Mouse (Mus musculus) olfactory bulb, adult 2 months (tissue): ENCODE results near the gene Efna5. TPM values are rescaled to one million over a fixed set of nuclear protein-coding genes. Genes with fewer than 3 reads are reported as not detected.

ENCODE experiments used
- H3K27ac ChIP-seq: fragments of 200-500 bp; 2 replicates; pipeline ENCODE4 v1.5.1; 2012; ENCODE audit warnings: low read depth, low read length; ENCODE audit not compliant: insufficient read depth
- H3K4me1 ChIP-seq: fragments of 200-500 bp; 2 replicates; pipeline ENCODE4 v1.6.1; 2012; ENCODE audit warnings: low read length; ENCODE audit not compliant: control insufficient read depth, insufficient read depth
- H3K4me3 ChIP-seq: fragments of 200-500 bp; 2 replicates; pipeline ENCODE4 v1.5.1; 2012; ENCODE audit warnings: mild to moderate bottlenecking, low read depth, low read length, moderate library complexity; ENCODE audit not compliant: insufficient read depth
- CTCF ChIP-seq: fragments of 200-500 bp; IDR thresholded peaks from 2 replicates; pipeline ENCODE4 v1.5.1; 2012; ENCODE audit warnings: low read depth, mild to moderate bottlenecking, low read length, moderate library complexity; ENCODE audit not compliant: insufficient read depth
- POLR2A ChIP-seq: fragments of 200-500 bp; IDR thresholded peaks from 2 replicates; pipeline ENCODE4 v1.6.1; 2012; ENCODE audit warnings: mild to moderate bottlenecking, low read depth, low read length, moderate library complexity; ENCODE audit not compliant: insufficient read depth
- WGBS: fragments of 180-500 bp; shearing (Covaris S2); methylation state at CpG from one replicate; pipeline ENCODE4 v1.1.7; 2018; 5-methylcytosine and 5-hydroxymethylcytosine counted together
- polyA plus RNA-seq: library from polyadenylated mRNA; stranded (reverse); fragments of >200 nt; gene quantifications from 2 replicates; pipeline ENCODE4 v1.2.4, GENCODE M21; 2012; ENCODE audit warnings: low replicate concordance; ENCODE audit not compliant: missing spikeins, insufficient read depth, insufficient read length

The Efna5 gene
- polyA plus RNA-seq, 1 experiment, result not detected

DNA sequence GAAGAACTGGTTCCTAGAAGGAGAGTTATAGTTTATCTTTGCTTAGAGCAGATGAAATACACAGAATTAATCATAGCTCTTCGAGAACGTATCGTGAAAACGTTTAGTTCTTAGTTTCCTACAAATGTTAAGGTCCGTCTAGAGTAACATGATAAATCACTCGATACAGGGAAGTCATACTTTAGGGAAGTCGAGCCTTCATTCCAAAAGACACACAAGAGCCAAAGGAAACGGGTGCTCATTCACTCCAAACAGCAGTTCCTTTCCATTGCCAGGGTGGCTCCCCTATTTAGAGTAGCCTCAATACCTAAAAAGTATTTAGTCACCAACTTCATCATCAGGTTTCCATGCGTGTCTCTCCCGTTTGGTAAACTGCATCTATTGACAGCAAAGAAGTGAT is 64.2 kb downstream of the Efna5 start:
- 78% methylated on average over 10 of the region's 10 CpGs for whole genome bisulfite sequencing
- Histone ChIP-seq H3K4me1 (peaks cover 4% of the 10 kb centered on the region; the same call in 1 of the 2 replicates), H3K4me3 (no peak overlapping the region), H3K27ac (no peak overlapping the region)
- TF ChIP-seq POLR2A (no peak), CTCF (no peak)

- no peak overlapping the region for H3K27ac ChIP-seq
- H3K4me1 ChIP-seq, result no peaks in the 10 kb centered on the region
- TF ChIP-seq POLR2A, result no peak
- no peak for TF ChIP-seq CTCF
- no peak overlapping the region for H3K4me3 ChIP-seq
- 85% methylated on average over 6 of the region's 6 CpGs for WGBS
Measured at GRCm38 (mm10) chr17:62813461-62813860, 67.7 kb downstream of the Efna5 start.

GRCm38 (mm10) chr17:62807891-62808290 is 73.2 kb downstream of the Efna5 start:
- Histone ChIP-seq H3K27ac (no peak overlapping the region), H3K4me3 (no peak overlapping the region), H3K4me1 (no peaks in the 10 kb centered on the region)
- WGBS, result 95% methylated on average over 4 of the region's 4 CpGs
- TF ChIP-seq CTCF (no peak), POLR2A (no peak)

- Histone ChIP-seq H3K4me3 (no peak overlapping the region), H3K4me1 (no peaks in the 10 kb centered on the region), H3K27ac (no peak overlapping the region)
- TF ChIP-seq CTCF (no peak), POLR2A (no peak)
- WGBS, result 94% methylated on average over 6 of the region's 6 CpGs
Measured at GRCm38 (mm10) chr17:62806646-62807045, 74.5 kb downstream of the Efna5 start.

DNA sequence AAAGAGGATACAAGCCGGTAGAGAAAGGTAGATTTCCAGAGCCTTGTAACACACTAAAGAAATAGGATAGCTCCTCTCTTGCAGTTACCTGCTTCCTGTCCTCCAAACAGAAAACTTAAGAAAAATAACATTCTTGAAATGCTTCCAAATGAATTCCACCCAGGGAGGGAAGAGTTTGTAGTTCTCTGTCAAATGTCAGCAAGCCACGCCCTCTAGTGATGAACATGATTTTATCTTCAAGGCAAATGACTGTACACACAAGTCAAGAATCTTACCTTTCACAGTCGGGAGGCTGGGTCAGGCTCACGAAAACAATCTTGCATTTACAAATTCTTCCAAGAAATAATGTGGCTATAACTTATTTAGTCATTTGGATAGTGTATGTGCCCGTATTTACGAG is 78.4 kb downstream of the Efna5 start:
- Histone ChIP-seq H3K4me1 (no peaks in the 10 kb centered on the region), H3K4me3 (no peak overlapping the region), H3K27ac (no peak overlapping the region)
- WGBS, result 89% methylated on average over 6 of the region's 6 CpGs
- TF ChIP-seq CTCF (no peak), POLR2A (no peak)

GRCm38 (mm10) chr17:62797272-62797671 is 83.8 kb downstream of the Efna5 start:
- Histone ChIP-seq H3K27ac (no peak overlapping the region), H3K4me1 (no peaks in the 10 kb centered on the region), H3K4me3 (no peak overlapping the region)
- TF ChIP-seq POLR2A (no peak), CTCF (no peak)
- 98% methylated on average over 3 of the region's 3 CpGs for WGBS

DNA sequence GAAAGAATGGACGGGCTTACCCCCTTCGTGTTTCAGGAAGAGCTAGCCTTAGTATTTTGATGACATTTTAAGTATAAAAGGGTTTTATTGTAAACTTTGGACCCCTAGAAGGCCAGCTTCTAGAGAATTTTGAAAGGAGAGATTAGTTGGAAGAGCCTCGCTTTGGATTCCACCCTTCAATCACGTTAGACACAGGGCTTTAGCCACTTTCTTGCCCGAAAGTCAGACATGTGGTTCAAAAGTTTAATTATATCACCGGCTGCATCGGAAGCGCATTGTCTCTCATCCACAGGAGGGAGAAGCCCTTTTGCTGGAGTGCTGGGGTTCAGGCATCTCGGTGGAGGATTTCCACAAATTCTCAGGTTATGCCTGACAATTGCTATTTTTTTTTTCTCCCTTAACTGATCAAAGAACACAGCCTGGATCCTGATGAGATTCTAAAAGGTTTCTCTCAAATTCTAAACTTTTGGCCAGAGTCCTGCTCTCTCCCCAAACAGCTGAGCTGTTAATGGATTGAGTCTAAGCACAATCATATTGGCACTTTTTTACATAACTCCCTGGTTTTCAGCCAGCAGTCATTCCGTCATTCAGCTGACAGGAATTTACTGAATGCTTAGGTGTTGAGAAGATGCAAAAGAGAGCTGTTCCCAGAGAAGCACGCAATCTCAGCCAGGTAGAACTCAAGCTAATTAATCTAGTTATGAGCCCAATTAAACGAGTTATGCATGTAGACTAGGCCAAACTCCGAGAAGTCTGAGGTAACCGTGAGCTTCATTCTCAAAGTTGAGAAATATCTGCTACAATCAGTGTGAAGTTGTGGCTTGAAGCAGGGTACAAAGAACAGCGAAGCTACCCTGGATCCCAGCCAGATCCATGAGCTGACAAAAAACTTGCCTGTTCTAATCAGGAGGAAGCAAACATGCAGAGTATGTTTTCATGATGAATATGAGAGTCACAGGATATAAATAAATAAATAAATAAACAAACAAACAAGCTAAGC is 91.5 kb downstream of the Efna5 start:
- no peaks in the 10 kb centered on the region for H3K4me1 ChIP-seq
- no peak overlapping the region for H3K27ac ChIP-seq
- TF ChIP-seq POLR2A, result no peak
- no peak for TF ChIP-seq CTCF
- 56% methylated on average over 15 of the region's 15 CpGs for WGBS
- no peak overlapping the region for H3K4me3 ChIP-seq

DNA sequence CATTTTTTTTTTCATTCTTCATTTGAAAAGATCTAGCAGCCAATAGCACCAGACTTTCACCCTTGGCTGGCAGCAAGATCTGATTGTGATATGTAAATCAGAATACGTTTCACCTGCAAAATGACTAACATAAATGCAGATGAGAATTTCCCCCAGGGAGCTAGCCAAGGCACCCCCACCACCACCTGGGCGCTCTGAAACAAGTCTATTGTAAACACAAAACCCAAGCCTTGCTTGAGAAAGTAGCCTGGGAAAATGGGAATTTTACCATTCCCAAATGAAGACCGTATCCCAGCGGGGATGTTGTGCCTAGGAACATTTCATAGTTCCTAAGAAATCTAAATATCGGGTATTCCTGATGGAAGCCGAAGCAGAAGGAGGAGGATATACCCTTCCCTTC is 92.3 kb downstream of the Efna5 start:
- Histone ChIP-seq H3K4me3 (no peak overlapping the region), H3K27ac (no peak overlapping the region), H3K4me1 (peaks cover 2% of the 10 kb centered on the region)
- WGBS, result 54% methylated on average over 6 of the region's 6 CpGs
- no peak for TF ChIP-seq POLR2A
- no peak for TF ChIP-seq CTCF

- TF ChIP-seq POLR2A, result no peak
- no peak for TF ChIP-seq CTCF
- no peak overlapping the region for H3K27ac ChIP-seq
- peaks cover 2% of the 10 kb centered on the region for H3K4me1 ChIP-seq
- H3K4me3 ChIP-seq, result no peak overlapping the region
- 69% methylated on average over 3 of the region's 3 CpGs for WGBS
Measured at GRCm38 (mm10) chr17:62787855-62788254, 93.3 kb downstream of the Efna5 start.
